Mouse (Mus musculus): ENCODE results near the gene Nol12.

DNA sequence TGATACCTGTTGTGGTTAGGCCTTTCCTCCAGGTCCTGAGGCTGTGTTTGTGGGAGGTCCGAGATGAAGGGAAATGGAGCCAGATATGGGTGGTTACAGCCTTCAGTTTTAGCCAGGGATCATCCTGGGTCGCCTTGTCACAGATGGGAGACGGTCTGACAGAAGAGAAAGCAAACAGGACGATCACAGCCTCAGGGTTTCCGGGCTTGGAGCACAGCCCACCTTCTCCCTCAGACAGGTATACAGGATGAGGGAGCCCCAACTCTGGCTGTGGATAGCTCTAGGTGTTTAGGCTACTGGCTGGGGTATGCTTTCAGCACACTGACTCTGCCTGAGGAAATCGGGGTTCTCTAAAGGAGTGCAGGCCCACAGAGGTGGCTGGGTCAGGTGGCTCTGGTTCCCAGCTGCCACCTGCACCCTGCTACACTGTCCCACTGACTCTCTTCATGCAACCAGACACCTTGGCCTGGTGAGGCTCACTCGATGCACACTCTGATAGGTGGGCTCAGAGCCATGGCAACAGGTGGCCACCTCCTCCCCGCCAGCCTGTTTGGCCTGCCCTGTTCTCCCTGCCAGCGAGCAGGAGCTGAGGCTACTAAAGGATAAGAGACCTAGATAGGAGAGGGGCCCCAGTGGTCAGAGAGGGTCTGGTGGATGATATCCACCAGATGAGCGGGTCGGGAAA lies 51.9 kb downstream of the Nol12 start:
- no peak for TF ChIP-seq CTCF (conservative IDR thresholded peaks at IDR 0.05; ENCODE audit: low read length)
- TF ChIP-seq NANOG (IDR thresholded peaks at IDR 0.05; ENCODE audit: borderline replicate concordance, low read length): no peak
- TF ChIP-seq POU5F1 (IDR thresholded peaks at IDR 0.05; ENCODE audit: borderline replicate concordance, low read length): no peak
